Mouse (Mus musculus) yolk sac, embryonic 10.5 days (tissue): ENCODE measurements at regions not wholly inside any gene's neighbourhood (a gene's known extent, or its start where the extent isn't known, plus 50 kb on each side); places are given as distances from the start of the nearest gene placed in this dataset.
"Not testable (repeated sequence)": the region's sequence is repeated elsewhere in the genome, so short reads cannot be mapped to it uniquely, and the experiment has no call there.

ENCODE experiments used
- DNase-seq: peaks from one replicate; pipeline ENCODE4 v3.0.0-alpha.2; 2017; ENCODE audit warnings: low spot score

DNA sequence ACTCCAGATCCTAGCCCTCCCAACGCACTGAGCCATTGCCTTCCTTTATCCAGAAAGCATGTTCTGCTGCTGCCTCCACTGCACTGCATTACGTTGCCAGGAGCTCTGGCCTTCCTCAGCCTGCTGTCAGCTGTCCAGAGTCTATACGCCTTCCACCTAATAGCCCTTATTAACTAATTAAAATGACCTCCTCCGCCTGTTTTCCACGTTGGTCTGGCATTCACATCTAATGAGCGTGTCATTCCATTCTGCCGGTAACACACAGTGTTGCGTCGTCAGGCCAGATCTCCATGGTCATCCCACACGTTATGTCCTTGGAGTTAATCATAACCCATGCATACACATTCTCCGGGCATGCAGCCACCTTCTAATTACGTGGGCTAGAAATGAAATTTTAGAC, 56.7 kb upstream of the Med4 start:
- no peak for DNase-seq

DNA sequence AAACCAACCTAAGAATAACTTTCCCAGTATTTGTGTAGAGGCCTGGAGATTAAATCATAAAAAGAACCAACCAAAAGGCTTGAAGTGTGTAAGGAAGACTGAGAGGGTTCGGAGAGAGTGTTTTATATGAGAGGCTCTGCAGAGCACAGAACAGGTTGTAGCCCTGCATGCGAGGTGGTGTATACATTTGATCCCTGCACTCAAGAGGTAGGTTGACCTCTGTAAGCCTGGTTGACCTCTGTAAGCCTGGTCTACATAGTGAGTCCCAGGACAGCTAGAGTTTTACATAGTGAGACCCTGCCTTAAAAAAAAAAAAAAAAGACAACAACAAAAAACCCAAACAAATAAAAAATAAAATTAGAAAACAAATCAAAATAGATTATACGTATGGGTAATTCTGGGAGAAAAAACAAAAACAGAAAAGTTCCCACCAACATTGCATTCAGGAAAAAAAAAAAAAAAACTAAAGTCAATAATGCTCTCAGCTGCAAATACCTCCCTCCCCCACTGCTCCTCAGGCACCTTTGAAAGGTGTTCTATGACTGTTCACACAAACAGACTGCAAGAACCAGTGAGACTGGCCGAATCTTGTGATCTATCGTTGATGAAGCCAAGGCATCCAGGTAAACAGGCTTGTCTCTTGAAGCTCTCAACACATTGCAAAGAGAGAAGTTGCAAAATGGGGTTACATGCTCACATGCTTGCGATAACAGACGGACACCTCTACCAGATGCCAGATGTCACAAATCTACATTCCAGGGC, 57.3 kb upstream of the Med4 start:
- peak; percentile 54 for DNase-seq

DNA sequence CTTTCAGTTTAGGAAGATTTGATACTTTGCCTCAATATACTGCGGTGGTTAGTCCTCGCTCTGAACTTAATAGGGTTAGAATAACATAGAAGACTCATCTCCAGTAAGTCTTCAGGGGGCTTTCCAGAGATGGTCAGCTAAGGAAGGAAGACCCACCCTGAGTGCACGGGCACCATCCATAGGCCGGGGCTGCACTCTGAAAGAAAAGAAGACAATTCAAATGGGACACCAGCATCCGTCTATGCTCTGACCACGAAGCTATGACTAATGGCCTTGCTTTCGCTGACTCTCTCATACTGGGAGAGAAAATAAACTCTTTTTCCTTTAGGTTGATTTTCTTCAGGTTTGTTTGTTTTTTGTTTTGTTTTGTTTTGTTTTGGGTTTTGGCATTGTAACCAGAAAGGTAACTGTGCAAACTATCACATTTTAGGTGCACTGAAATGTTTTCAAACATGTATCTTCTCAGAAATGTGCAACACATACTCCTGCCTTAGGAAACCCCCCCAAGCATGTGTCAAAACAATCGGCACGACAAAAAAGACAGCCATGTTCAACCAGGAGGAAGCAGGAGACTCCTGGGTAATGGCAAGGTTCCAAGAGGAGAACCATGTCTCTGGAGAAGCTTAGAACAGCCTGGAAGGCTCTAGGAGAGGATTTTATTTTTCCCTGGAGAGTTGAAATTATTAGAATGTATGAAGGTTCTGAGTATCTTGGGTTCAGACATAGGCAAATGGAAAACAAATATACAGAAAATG, 58.4 kb upstream of the Med4 start:
- no peak for DNase-seq

DNA sequence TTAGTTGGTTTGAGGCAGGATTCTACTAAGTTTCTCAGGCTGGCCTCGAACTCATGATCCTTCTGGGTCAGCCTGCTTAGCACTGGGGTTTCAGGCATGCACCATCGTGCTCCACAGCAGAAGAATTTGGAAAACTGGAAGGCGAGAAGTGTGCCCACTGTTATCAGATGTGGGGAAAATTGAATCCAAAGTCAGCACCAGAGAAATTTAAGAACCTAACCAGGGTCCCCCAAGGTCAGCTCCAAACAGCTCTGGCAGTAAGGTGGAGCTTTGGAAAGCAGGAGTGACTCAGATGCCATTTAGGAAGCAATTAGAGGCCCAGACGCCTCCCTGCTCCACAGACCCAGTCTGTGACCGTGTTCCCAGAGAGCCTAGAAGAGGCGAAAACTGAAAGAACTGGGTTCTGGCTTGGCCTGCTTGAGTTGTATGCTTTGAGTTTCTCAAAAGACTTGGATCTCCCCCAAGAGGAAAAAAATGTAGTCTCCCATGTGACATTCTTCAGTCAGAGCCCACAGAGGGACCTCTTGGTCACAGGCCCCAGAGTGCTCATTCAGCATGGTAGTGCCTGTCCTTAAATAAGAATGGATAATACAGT, 59.8 kb upstream of the Med4 start:
- DNase-seq = no peak

DNA sequence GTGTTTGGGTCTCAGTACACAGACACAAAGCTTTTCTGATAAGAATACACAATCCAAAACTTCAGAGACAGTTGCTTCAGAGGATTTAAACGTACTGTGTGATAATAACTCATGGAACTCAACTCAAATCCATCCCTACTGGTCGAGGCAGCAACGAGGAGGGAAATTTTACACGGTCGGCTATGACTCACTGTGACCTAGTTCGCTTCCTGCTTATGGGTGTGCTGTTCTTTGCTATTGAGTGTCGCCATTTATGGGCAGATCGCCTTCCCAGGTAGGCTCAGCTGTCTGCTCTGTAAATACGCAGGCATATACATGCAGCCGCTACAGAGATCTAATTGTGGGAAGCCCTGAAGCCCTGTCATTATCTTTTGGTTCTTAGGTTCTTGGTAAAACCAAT, 60.7 kb upstream of the Med4 start:
- DNase-seq = no peak

DNA sequence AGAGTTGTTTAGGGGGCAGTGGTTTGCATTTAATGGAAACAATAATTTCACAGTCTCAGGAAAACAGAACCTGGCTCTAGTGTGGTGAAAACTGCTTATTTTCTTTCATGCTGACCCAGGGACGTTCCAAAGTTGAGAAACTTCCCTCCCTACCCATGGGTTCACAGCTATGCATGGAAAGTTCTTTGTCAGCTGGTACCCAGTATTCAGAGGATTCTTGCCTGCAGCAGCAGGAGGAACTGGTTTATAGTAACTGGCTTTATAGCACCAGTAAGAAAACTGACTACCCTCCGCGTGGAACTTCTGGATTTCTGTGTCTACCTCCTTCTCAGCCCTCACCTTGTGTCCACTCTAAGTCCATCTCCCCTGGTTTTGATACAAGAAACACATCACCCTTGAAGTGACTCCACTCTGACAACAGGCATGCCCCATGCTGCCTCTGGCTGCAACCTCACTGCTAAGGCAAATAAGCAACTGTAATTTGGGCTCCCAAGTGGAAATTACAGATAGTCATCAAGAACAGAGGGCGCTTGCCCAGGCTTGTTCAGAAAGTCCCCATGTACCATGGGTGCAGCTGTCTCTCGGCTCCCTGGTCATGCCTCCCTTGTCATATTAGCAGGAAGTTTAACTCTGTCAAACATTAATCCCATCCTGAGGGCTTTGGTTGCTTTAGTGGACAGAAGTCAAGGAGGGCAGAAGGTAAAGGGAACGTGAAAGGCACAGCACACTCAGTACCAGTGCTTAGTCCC, 60.6 kb upstream of the Itm2b start:
- peak; percentile 62 for DNase-seq

DNA sequence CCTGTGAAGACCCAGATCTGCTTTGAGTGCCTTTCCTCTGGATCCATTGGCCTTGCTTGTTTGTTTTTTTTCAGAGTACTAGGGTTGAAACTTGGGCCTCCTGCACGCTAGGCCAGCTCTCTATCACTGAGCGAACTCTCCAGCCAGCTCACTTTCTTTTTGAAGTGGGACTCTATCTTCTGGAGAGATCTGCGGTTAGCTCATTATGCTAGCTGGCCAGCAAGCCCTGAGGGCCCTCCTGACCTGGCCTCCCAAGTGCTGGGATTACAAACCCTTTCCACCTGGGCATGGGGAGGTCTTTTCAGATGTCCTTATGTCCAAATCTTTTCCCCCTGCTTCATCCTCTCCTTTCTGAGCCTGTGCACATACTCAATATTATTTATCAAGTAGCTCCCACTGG, 59.6 kb upstream of the Itm2b start:
- DNase-seq = no peak

DNA sequence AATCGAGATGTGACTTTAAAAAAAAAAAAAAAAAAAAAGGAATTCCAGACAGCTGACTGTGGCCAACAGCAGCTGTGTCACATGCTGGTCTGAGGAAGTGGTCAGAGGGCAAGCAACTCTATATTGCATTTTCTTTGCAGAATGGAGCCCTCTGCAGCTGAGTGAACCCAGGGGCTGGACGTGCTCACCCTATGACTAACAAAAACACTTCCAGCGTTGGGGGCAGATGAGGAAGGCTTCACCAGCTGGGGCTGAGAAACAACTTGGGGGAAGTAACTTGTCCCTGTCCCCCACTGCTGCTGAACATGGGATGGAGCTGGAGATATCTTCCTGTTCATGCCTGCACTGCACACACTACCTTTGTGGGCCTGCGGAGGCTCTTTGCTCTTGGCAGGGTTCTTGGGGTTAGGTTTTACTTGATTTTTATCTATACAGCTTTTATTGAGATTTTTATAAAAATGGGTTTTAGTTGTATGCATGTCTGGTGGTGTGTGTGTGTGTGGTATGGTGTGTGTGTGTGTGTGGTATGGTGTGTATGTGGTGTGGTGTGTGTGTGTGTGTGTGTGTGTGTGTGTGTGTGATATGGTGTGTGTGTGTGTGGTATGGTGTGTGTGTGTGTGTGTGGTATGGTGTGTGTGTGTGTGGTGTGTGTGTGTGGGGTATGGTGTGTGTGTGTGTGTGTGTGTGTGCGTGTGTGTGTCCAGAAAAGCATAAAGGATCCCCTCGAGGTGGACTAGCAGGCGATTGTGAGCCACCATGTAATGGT, 57.0 kb upstream of the Itm2b start:
- DNase-seq = peak; percentile 64

DNA sequence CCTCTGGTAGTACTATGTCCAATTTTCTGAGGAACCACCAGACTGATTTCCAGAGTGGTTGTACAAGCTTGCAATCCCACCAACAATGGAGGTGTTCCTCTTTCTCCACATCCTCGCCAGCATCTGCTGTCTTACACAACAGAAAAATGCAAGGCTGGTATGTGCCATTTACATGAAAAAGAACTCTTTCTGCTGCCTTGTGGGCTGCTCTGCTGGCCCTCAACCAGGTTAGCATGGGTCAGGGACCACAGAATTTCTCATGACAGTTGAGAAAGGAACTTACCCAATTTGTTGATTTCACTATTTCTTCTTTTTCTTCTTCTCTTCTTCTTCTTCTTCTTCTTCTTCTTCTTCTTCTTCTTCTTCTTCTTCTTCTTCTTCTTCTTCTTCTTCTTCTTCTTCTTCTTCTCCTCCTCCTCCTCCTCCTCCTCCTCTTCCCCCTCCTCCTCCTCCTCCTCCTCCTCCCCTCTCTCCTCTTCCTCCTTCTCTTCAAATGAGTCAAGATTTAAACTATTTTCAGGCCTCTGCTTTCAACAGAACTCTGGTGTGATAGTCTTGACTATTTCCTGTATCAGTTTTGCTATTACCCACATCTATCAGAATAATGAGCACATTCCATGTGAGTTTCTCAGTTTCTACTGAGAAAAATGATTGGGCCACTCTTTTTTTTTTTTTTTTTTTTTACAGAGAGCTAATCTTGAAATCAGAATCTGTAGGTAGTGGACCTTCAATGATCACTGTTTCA, 56.3 kb upstream of the Itm2b start:
- not testable (repeated sequence) for DNase-seq

DNA sequence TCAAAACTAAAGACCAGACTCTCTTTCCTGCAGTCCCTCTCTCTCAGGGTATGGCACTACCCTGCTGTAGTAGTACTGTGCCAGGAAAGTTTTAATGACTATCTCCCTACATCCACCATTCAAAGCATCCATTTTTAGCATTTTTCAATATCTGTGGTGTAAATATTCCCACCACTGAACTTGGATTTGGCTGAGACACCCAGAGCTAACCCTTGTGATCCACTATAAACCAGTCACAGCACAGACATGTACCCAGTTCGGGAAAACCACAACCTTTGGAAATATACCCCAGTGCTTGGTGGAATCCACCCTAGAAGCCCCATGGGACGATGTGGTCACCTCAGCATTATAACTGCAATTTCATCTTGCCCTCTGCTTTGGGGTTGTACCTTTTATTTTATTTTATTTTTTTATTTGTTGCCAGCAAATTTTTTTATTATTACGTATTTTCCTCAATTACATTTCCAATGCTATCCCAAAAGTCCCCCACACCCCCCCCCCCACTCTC, 54.8 kb upstream of the Itm2b start:
- no peak for DNase-seq

DNA sequence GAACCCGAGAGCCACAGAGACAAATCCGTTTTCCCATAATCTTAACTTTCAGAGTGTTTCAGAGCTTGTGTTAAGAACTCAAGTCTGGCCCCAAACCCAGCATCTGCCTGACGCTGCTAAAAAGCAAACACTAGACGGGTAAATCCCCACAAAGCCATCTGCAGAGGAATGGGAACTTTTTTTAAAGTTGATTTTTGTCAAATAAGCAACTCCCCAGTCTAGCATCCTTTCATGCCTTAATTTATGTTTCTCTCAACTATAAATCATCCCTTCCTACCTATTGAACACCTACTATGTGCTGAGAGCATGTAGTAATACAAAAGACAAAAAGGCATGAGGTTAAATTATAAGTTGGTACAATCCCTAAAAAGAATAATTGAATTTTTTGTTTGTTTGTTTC, 50.8 kb upstream of the Itm2b start:
- DNase-seq = no peak
